Mouse (Mus musculus) spleen, adult 12 weeks (tissue): Measurements from ENCODE around the gene Gm20489.
A peak's percentile ranks its signal among the peaks of the same experiment; 100 is the strongest.

Source experiments
- DNase-seq: peaks from one replicate; pipeline ENCODE4 v3.0.0; 2022; ENCODE audit warnings: low spot score

Gene Gm20489

DNA sequence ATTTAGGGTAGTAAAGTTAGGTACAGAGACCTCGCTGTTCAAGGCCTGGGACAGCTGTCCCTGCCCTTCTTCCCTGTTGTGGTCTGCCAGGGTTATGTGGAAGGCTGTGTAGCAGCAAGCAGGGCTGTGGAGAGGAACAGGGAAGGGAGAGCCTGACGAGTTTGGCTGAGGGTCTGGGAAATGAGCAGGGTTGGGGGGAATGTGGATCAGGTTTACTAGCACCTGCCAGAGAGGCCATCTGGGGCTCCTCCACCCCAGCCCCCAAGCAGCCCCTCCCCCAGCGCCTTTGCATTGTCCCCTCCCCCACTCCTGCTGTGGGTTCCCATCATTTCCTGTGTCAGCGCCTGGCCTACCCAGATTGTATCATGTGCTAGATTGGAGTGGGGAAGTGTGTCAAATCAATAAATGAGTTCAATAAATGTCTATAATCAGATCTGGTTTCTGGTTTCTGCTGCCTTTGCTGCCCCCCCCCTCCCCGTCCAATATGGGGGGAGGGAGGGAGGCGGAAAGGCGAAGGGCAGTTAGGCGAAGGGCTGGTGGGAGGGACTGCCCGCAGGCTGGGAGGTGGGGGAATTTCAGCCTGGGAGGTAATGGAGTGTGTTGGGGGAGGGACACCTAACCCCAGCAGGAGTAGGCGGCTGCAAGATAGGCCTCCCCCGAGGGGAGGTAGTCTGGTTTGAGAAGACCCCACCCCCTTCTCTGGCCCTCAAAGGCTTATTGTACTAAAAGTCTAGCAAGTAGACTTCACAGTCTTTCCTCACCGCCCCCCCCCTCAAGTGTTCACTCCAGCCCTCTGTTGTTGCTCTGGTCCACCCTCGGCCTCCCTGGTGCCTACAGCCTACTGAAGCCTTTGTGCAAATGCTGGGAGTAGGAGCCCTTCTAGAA is 8.1 kb downstream of the Gm20489 start:
- DNase-seq, result no peak

DNA sequence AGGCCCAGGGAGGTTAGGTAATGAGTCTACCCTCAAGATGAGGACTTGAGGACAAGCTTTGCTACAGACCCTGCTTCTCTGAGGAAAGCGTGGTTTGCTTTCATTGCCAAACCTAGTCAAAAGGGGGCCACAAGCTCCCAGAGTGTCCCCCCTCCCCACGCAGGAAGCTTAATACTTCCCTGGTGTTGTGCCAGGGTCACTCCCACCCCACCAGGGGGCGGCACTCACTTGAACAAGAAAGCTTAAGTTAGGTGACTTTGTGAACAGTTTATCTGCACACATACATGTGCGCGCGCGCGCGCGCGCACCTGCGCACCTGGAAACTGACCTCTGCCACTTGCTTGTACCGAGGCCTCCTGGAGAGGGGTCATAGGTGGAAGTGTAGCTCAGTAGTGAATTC is 12.2 kb downstream of the Gm20489 start:
- no peak for DNase-seq

DNA sequence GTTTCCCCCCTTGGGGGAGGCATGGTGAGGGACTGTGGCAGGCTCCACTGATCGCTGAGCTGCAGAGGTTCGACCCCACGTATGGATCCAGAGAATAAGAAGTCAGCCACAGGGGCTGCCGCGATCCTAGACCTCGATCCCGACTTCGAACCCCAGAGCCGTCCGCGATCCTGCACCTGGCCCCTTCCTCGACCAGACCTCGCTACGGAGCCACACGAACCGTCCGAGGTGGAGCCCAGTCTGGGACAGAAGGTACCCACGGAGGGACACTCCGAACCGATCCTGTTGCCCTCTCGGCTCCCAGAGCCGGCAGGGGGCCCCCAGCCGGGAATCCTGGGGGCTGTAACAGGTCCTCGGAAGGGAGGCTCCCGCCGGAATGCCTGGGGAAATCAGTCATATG is 14.1 kb downstream of the Gm20489 start:
- peak; percentile 11 for DNase-seq

DNA sequence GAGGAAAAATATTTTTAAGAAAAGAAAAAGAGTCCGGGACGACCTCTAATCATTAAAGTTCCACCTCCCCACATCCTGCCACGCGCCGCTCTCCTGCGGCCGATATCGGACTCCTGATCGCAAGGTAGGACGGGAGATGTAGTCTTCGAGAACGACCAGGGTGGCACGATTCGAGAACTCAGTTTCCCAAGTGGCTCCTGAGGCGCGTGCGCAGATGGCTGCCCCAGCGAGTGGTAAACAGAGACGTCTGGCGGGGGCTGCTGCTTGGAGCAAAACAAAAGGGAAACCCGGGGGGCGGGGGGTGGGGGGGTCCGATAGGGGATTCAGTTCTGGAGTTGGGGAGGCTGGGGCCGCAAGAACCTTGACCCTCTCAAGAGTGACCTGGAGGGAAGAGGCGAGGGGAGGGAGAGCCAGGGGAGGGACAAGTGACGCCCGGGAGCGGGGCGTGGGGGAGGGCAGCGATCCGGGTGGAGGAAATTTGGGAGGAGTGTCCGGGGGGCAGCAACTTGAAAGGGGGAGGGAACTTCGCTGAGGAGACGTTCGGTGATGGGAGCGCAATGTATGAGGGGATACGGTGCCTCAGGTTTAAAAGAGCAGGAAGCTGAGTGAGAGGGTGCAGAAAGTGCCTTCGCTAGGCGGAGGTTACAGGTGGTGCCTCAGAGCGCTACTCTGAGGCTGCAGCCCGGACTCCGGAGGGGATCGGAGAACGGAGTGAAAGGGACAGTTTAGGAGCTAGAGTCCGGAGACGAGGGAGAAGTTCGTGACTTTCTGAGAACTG is 14.7 kb downstream of the Gm20489 start, which contains the start of gene Foxo4:
Gene Foxo4, plus strand, starts transcription at position 577 of the 778 bp plus-strand sequence.
- peak; percentile 75 for DNase-seq

DNA sequence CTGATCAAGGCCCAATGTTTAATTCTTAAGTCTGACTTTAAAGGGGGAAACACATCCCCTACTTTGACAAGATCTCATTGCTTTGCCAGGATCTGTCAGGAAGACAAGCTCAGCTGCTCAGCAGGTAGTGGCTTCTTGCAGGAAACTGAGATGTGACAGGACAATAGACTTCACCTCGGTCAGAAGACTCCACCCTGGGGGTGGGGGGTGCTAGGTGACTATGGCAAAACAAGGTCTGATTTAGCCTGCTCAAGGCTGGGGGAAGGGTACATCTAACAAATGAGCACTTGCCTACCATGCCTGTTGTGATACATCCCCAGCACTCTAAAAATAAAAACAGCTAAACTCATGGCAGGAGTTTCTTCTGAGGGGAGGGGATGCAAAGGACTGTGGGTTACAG is 23.8 kb downstream of the Gm20489 start:
- no peak for DNase-seq

DNA sequence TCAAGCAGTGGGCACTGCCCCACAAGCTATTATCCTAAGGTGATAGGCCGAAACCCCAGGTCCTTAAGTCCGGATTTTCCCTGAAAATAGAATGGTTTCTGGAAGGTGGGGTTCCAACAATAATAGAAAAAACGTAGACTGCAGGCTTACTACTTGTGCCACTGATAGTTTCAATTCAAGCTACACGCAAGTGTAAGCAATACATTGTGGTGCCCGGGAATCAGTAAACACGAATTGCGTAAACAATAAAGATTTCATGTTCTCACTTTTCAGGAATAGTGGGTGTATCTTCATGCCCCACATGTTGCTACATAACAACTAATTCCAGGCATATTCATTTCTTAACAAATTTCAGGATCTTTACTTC is 46.0 kb downstream of the Gm20489 start:
- DNase-seq, result no peak

DNA sequence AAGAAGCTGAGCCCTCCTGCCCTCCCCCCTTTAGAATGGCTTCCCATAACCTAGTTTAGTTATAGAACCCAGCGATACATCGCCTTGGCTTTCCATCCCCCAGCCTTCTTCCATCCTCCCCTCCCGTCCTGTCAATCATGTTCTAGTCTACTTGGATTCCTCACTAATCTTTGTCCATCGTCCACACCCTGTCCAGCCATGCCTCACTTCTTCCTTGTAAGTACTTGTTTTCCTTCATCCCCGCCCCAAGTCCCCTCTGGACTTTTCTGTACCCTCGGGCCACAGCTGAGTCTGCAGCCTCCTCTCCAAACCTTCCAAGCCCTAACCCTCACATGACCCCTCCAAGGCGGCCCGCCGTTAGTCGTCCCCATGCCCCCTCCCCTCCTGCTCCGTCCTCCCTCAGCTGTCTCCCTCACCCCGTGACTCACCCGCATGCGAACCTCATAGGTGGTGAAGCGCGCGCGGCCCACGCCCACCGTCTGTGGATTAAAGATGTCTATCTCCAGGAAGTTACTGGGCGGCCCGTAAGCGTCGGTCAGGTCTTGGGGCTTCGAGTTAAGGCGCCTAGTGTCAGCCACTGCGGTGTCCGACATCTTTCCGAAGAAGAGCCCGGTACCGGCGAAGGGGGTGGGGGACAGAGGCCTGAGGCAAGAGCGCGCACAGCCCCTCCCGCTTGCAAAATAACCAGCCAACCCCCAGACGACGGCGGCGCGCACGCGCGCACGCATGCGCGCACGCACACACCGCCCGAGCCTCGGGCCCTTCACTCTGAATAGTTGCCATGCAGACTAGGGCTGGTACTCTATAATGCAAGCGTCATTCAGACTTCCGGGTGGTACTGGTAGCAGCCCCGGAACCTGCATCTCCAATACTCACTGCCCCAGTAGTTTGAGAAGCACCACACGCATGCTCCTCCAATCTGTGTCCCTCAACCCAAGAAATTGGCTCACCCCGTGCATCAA is 46.7 kb downstream of the Gm20489 start, which contains the start of gene Snx12:
Gene Snx12, minus strand, starts transcription at position 730 of the 962 bp plus-strand sequence.
- peak; percentile 71 for DNase-seq
